Mouse (Mus musculus) lung, postnatal 0 days (tissue): ENCODE measurements around the gene Nrip2. TPM values are rescaled to one million over a fixed set of nuclear protein-coding genes. Genes with fewer than 3 reads are reported as not detected.

ENCODE experiments used
- ATAC-seq: fragments of 200-750 bp; cut with Nextera tagmentation; 2 replicates; pipeline ENCODE4 v1.8.0; 2017; ENCODE audit warnings: moderate library complexity
- DNase-seq: peaks from one replicate; pipeline ENCODE4 v3.0.0-alpha.2; 2016; ENCODE audit warnings: low spot score
- H3K27ac ChIP-seq: fragments of 300-500 bp; sonication (generic); 2 replicates; pipeline ENCODE4 v1.5.1; 2014; ENCODE audit warnings: antibody characterized with exemption, mild to moderate bottlenecking, low read length, mixed read lengths
- H3K27me3 ChIP-seq: fragments of 300-500 bp; sonication (generic); replicated peaks from 2 replicates; pipeline ENCODE4 v1.6.1; 2014; ENCODE audit warnings: low read length, mixed read lengths; ENCODE audit not compliant: insufficient read depth
- H3K36me3 ChIP-seq: fragments of 300-500 bp; sonication (generic); 2 replicates; pipeline ENCODE4 v1.6.1; 2014; ENCODE audit warnings: low read length, mixed read lengths; ENCODE audit not compliant: insufficient read depth
- H3K4me1 ChIP-seq: fragments of 300-500 bp; sonication (generic); 2 replicates; pipeline ENCODE4 v1.6.1; 2014; ENCODE audit warnings: antibody characterized with exemption, low read depth, low read length, mixed read lengths; ENCODE audit not compliant: insufficient read depth
- H3K4me2 ChIP-seq: fragments of 300-500 bp; sonication (generic); replicated peaks from 2 replicates; pipeline ENCODE4 v1.6.1; 2014; ENCODE audit warnings: low read depth, mild to moderate bottlenecking, low read length, moderate library complexity, mixed read lengths
- H3K4me3 ChIP-seq: fragments of 300-500 bp; sonication (generic); 2 replicates; pipeline ENCODE4 v1.5.1; 2014; ENCODE audit warnings: low read depth, low read length
- H3K9ac ChIP-seq: fragments of 300-500 bp; sonication (generic); replicated peaks from 2 replicates; pipeline ENCODE4 v1.6.1; 2014; ENCODE audit warnings: low read depth, mild to moderate bottlenecking
- H3K9me3 ChIP-seq: fragments of 300-500 bp; sonication (generic); 2 replicates; pipeline ENCODE4 v1.6.1; 2016; ENCODE audit warnings: low read length, mixed read lengths
- CTCF ChIP-seq: IDR thresholded peaks from 2 replicates; pipeline ENCODE4 v1.5.1; 2016; ENCODE audit warnings: antibody characterized with exemption, mild to moderate bottlenecking
- EP300 ChIP-seq: IDR thresholded peaks from 2 replicates; pipeline ENCODE4 v1.6.1; 2016; ENCODE audit warnings: antibody characterized with exemption, mild to moderate bottlenecking, control low read depth
- WGBS: fragments of 180-500 bp; shearing (Covaris S2); extraction: QIAGEN DNeasy Blood & Tissue Kit; methylation state at CpG from one replicate; pipeline ENCODE4 v1.1.7; 2014; 5-methylcytosine and 5-hydroxymethylcytosine counted together
- polyA plus RNA-seq: library from polyadenylated mRNA; unstranded; fragments of >200 nt; fragmentation: Nextera tagmentation; extraction: Ambion mirVana; gene quantifications from 2 replicates; pipeline ENCODE4 v1.2.1, GENCODE M21; 2015

Nrip2 gene
- polyA plus RNA-seq, 1 experiment from 2014 or later = 1.0 TPM

DNA sequence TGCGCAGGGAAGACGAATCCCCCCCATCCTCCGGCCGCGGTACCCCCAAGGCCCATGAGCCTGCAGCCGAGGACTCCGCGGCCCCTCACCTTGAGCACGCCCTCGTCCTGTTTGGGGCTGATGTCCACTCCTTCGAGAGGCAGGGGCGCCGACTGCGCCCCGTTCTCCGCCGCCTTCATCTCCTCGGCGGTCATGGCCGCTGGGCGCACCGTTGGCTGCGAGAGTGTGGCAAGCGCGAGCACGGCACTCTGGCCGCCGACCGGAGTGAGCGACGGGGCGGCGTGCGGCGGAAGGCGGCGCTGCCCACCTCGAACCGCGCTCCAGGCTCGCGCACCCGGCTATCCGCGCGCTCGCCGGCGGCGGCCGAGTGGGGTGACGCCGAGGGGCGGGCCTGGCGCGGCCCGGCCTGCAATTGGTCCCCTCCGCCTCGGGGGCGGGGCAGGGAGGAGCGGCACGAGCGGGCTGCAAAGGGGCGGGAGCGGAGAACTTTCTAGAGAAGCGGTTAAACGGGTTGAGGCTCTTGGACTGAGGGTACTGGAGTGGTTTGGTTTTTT lies 39.3 kb downstream of the Nrip2 start, which contains the start of gene Fkbp4:
Fkbp4 (minus strand) TSS at position 361 of the 554 bp plus-strand sequence.
- no peaks in the 10 kb centered on the region for H3K27me3 ChIP-seq
- peak within 1 kb of the TSS; percentile 95 for H3K27ac ChIP-seq
- no peaks in the 10 kb centered on the region for H3K9me3 ChIP-seq
- peak within 1 kb of the TSS; percentile 92 for H3K4me2 ChIP-seq
- under 1% methylated on average over 56 of the region's 67 CpGs for WGBS
- TF ChIP-seq EP300 = no peak
- TF ChIP-seq CTCF = peak; percentile 36
- peak within 1 kb of the TSS; percentile 80 for H3K9ac ChIP-seq
- peak; percentile 97 for DNase-seq
- peak; percentile 97 for ATAC-seq
- H3K4me3 ChIP-seq = peak within 1 kb of the TSS; percentile 87
- H3K36me3 ChIP-seq = peaks cover 13% of the 10 kb centered on the region; the same call in 1 of the 2 replicates
- peaks cover 12% of the 10 kb centered on the region; the same call in 1 of the 2 replicates for H3K4me1 ChIP-seq

DNA sequence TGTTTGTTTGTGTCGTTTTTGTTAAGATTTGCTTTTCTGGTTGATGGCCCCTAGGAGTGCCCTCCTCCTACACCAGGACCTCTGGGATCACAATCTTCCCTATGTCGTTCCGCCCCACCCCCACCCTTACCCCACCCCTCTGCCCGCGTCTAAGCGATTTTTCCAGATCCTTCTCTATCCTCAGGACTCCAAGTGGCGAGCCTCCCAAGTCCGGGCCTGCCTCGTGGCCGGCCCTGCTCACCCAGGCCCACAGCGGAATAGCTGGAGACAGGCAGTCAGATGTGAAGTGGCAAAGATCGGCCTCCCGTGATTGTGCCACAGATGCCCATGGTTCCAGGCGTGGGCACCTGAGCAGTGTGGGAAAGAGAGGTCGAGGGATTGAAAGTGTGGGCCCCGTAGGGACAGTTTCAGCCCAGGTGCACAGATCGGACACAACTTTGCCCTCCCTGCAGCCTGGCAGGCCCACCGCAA lies 39.8 kb downstream of the Nrip2 start:
- no peaks in the 10 kb centered on the region for H3K27me3 ChIP-seq
- H3K27ac ChIP-seq = peak overlapping the region; percentile 95
- DNase-seq (no peak), ATAC-seq (peak; percentile 42)
- H3K4me3 ChIP-seq = peak overlapping the region; percentile 87
- 0 out of 2 replicates have a peak, but pooled peaks cover 8% of the 10 kb centered on the region for H3K36me3 ChIP-seq
- H3K9ac ChIP-seq = peak overlapping the region; percentile 27; the same call in 1 of the 2 replicates
- TF ChIP-seq CTCF (no peak), EP300 (no peak)
- H3K4me2 ChIP-seq = peak overlapping the region; percentile 92
- H3K4me1 ChIP-seq = peaks cover 12% of the 10 kb centered on the region; the same call in 1 of the 2 replicates
- H3K9me3 ChIP-seq = no peaks in the 10 kb centered on the region
- 13% methylated on average over 18 of the region's 18 CpGs for WGBS

DNA sequence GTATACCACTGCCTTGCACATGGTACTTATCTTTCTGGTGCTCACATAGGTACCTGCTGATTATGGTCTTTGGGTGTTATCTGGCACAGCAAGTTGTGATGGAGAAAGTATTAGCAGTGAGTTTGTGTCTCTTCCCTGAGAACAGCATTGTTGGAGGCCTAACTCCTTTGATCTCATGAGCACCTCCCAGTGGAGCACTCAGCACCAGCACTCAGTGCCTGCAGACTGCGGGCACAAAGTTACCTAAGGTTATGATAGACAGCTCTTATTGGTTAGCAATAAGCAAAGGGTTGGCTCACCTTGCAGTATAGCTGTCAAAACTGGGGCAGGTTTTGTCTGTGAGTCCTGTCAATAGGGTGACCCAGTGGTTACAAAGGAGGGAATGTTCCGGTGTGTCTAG lies 41.1 kb downstream of the Nrip2 start:
- peak; percentile 24 for TF ChIP-seq CTCF
- no peak for TF ChIP-seq EP300
- Histone ChIP-seq H3K4me1 (peaks cover 9% of the 10 kb centered on the region; the same call in 1 of the 2 replicates), H3K27ac (no peak overlapping the region), H3K4me2 (no peak overlapping the region), H3K4me3 (no peak overlapping the region), H3K9me3 (no peaks in the 10 kb centered on the region), H3K36me3 (0 out of 2 replicates have a peak, but pooled peaks cover under 1% of the 10 kb centered on the region), H3K27me3 (no peaks in the 10 kb centered on the region), H3K9ac (no peak overlapping the region)
- no peak for DNase-seq
- no peak for ATAC-seq
- 85% methylated on average over 2 of the region's 2 CpGs for WGBS

DNA sequence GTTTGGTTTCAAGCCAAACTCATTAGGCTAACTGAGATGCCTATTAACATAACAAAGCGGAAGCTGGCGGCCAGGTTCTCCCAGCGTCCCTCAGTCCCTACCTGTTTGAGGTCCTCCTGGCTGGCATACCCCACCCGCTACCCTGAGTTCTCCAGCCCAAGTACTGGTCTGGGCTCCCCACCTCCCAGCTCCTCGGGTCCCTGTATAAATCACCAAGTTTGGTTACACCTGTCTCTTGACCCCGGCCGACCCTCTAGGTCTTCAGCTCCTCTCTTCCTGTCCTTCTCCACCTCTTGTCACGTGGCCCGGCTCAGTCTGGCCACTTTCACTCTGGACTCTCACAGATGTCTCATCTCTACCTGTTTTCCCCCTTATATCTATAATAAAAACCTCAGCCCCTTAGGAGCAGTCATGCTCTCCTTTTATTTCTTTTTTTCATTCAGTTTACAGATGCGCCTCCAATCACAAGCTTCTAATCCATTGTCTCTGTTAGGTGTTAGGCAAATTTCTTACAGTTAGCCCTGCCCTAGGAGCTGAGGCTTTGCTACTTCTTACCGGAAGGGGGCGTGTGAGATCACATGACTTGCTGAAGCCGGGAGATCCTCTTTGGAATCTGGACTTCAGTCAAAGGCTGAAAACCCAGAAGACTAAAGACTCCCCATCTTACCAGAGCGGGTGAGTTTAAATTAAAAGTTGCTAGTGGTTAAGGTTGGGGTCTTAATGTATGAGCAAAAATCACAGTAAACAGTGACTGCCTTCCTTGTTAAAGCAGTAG lies 46.9 kb downstream of the Nrip2 start:
- H3K9ac ChIP-seq = no peak overlapping the region
- WGBS = 19% methylated on average over 14 of the region's 14 CpGs

DNA sequence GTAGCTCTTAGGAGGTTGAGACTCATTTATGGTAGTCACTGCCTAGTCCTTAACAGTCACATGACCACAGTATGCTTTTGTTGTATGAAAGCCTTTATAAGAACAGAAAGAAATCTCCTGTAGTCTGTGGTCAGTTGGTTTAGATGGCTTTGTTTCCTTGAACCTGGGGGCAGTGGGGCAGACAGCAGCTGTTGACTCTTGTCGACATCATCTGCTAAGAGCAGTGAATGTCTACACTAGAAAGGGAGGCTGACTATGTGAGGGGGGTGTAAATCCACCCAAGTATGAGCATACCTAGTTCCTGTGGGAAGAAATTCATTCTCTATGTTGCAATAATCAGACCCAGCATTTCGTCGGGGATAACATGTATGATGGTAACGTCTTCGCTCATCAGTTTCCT lies 48.0 kb downstream of the Nrip2 start:
- 93% methylated on average over 5 of the region's 5 CpGs for WGBS
- Histone ChIP-seq H3K4me2 (no peak overlapping the region), H3K9me3 (no peaks in the 10 kb centered on the region), H3K36me3 (no peaks in the 10 kb centered on the region), H3K27me3 (no peaks in the 10 kb centered on the region), H3K9ac (no peak overlapping the region), H3K4me3 (no peak overlapping the region), H3K27ac (no peak overlapping the region), H3K4me1 (no peaks in the 10 kb centered on the region)
- TF ChIP-seq EP300 = no peak
- TF ChIP-seq CTCF = no peak
- ATAC-seq (no peak), DNase-seq (no peak)

More for the DNA sequence above, 46.9 kb downstream of the Nrip2 start:
- H3K4me2 ChIP-seq = peak overlapping the region; percentile 41
- H3K4me3 ChIP-seq = peak overlapping the region; percentile 8
- no peaks in the 10 kb centered on the region for H3K9me3 ChIP-seq
- ATAC-seq = peak; percentile 81
- peak; percentile 87 for DNase-seq
- no peaks in the 10 kb centered on the region for H3K36me3 ChIP-seq
- H3K27ac ChIP-seq = no peak overlapping the region
- H3K27me3 ChIP-seq = no peaks in the 10 kb centered on the region
- TF ChIP-seq CTCF (peak; percentile 84), EP300 (no peak)
- no peaks in the 10 kb centered on the region for H3K4me1 ChIP-seq

DNA sequence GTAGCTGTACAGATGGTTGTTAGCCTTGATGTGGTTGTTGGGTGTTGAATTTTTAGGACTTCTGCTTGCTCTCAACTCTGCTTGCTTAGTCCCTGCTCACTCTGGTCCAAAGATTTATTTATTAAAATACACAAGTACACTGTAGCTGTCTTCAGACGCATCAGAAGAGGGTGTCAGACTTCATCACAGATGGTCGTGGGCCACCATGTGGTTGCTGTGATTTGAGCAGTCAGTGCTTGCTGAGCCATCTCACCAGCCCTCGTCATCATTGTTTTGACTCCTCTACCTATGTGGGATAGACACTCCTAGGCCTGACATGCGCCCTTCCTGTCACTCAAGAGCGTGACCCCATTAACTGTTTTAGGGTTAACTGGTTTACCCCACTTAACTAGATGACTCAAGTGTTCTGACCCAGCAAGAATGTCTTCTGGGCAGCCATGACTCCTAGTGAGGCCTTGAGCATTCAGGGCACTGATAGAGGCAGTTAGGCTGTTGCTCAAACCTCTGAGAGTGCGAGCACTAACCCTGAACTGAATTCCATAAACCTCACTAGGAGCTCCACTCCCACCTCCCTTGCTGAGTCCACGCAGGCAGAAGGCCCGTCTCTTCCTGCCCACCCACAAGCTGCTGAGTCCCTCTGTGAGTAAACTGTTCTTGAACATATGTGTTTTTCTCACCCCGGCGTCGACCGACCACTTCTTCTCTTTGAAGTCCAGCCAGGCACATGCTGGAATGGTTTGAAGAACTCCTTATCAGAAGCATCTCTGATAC lies 56.9 kb downstream of the Nrip2 start:
- DNase-seq (no peak), ATAC-seq (no peak)
- Histone ChIP-seq H3K9me3 (no peaks in the 10 kb centered on the region), H3K4me3 (no peak overlapping the region), H3K27me3 (no peaks in the 10 kb centered on the region), H3K27ac (no peak overlapping the region), H3K4me2 (no peak overlapping the region), H3K36me3 (no peaks in the 10 kb centered on the region), H3K4me1 (no peaks in the 10 kb centered on the region), H3K9ac (no peak overlapping the region)
- 51% methylated on average over 12 of the region's 12 CpGs for WGBS
- TF ChIP-seq CTCF = no peak
- no peak for TF ChIP-seq EP300
